ENCODE assay signal across 21 mouse cellular contexts in the genomic region with DNA sequence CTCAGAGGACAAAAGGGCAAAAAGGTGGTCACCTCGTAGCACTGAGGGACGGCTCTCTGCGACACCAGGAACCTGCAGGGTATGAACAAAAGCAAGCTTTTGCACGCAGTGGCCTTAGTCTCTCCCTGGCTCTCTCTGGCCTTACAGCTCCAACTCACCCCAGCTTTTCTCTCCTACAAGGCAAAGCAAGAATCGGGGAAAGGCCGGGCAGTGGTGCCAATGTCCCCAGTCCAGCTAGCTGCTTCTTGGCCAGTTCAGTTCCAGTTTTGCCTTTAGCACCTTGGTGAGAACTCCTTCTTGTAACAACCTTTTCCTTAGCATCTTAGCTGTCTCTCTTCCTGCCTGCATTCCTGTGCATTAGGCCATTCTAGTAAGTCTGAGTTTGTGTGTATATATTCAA. TPM values are rescaled to one million over a fixed set of nuclear protein-coding genes. Genes with fewer than 3 reads are reported as not detected.
DNase-seq lines count a peak whose midpoint lies in the region; ATAC-seq lines count a peak whose summit lies in the region.
"Had no signal": no experiment of that assay in that cellular context is flagged by ENCODE, and none has a peak within 500 bp of the region (broad histone marks: within the 10 kb centered on the region; RNA-seq: fewer than 3 reads in every experiment).

No protein-coding gene starts in this region.

- no peak overlapping the region for H3K27ac ChIP-seq in heart, embryonic 10.5 days
- no peak overlapping the region for H3K27ac ChIP-seq in heart, embryonic 11.5 days (ENCODE audit: low read depth, low read length)

- peak; percentile 79 for DNase-seq in heart, adult 11 months
- no peak for DNase-seq in heart, adult 18-20 months
- DNase-seq in heart, embryonic 10.5 days (ENCODE audit: low spot score): peak; percentile 53
- DNase-seq: adrenal gland, adult 2 months; adrenal gland, adult 8-10 months; adrenal gland, postnatal 10 days; adrenal gland, postnatal 14 days; adrenal gland, postnatal 25 days; adrenal gland, postnatal 36 days; B cell, adult 2 months; cerebellum, adult 11 months; cerebellum, adult 11-12 months; cerebellum, adult 18-20 months had no signal

- no peak overlapping the region for H3K4me3 ChIP-seq in heart, embryonic 10.5 days
- no peak overlapping the region for H3K4me3 ChIP-seq in heart, embryonic 11.5 days (ENCODE audit: low read depth, low read length)

- H3K4me1 ChIP-seq in heart, embryonic 10.5 days: peaks cover 12% of the 10 kb centered on the region
- H3K4me1 ChIP-seq in heart, embryonic 11.5 days (ENCODE audit: control insufficient read depth, insufficient read depth, low read length): peaks cover 10% of the 10 kb centered on the region

- no peak for ATAC-seq in heart, embryonic 11.5 days (replicated peaks; ENCODE audit: insufficient number of reproducible peaks, low FRiP score, low TSS enrichment)
- ATAC-seq: activated CD4-positive, CD25-positive, alpha-beta regulatory T cell, adult 4 months; CD4-positive, CD25-positive, alpha-beta regulatory T cell, adult 4 months; Patski had no signal

- no peak overlapping the region for H3K9ac ChIP-seq in heart, embryonic 11.5 days (ENCODE audit: low read depth, low read length)

- no peaks in the 10 kb centered on the region for H3K27me3 ChIP-seq in heart, embryonic 10.5 days (ENCODE audit: insufficient read depth, poor library complexity, severe bottlenecking)
- no peaks in the 10 kb centered on the region for H3K27me3 ChIP-seq in heart, embryonic 11.5 days (ENCODE audit: control insufficient read depth, insufficient read depth, low read length)
- H3K27me3 ChIP-seq: CH12.LX, Patski had no signal

- 85% methylated on average over 6 of the region's 6 CpGs for WGBS in heart, embryonic 10.5 days
- 85% methylated on average over 6 of the region's 6 CpGs for WGBS in heart, embryonic 11.5 days (ENCODE audit: insufficient replicate concordance)

- peaks cover 84% of the 10 kb centered on the region for H3K36me3 ChIP-seq in heart, embryonic 10.5 days
- peaks cover 37% of the 10 kb centered on the region for H3K36me3 ChIP-seq in heart, embryonic 11.5 days (ENCODE audit: control insufficient read depth, insufficient read depth, low read length)

- no peak overlapping the region for H3K4me2 ChIP-seq in heart, embryonic 11.5 days

- no peaks in the 10 kb centered on the region for H3K9me3 ChIP-seq in heart, embryonic 10.5 days
- no peaks in the 10 kb centered on the region for H3K9me3 ChIP-seq in heart, embryonic 11.5 days (replicated peaks; ENCODE audit: control insufficient read depth, low read length)
- H3K9me3 ChIP-seq: G1E had no signal

RNA-seq across cellular contexts. Expression of gene Rhoc, which starts 13.3 kb away (rescaled TPM):
- 10 to 100 TPM; 75.2 to 84.3 TPM for total RNA-seq in heart, adult 18-20 months (2021)
- polyA plus RNA-seq in heart, embryonic 10.5 days (2016; fragmentation: Nextera tagmentation; extraction: Ambion mirVana): 243 and 267 TPM in 2 replicates
- polyA plus RNA-seq in heart, embryonic 11.5 days (2014; fragmentation: Nextera tagmentation; extraction: Ambion mirVana): 242 and 272 TPM in 2 replicates
- total RNA-seq: MEL had no signal

RNA-seq across cellular contexts. Expression of gene Mov10, which starts 16.9 kb away (rescaled TPM):
- total RNA-seq in heart, adult 18-20 months (2021): 1 to 10 TPM; 6.2 TPM
- polyA plus RNA-seq in heart, embryonic 10.5 days (2016; fragmentation: Nextera tagmentation; extraction: Ambion mirVana): 42.2 and 54.0 TPM in 2 replicates
- 35.7 and 41.2 TPM in 2 replicates for polyA plus RNA-seq in heart, embryonic 11.5 days (2014; fragmentation: Nextera tagmentation; extraction: Ambion mirVana)

RNA-seq across cellular contexts. Expression of gene Fam19a3, which starts 19.8 kb away (rescaled TPM):
- 1 to 10 TPM; 1.4 to 1.5 TPM for total RNA-seq in heart, adult 18-20 months (2021)
- 0.70 and 1.4 TPM in 2 replicates for polyA plus RNA-seq in heart, embryonic 10.5 days (2016; fragmentation: Nextera tagmentation; extraction: Ambion mirVana)
- polyA plus RNA-seq in heart, embryonic 11.5 days (2014; fragmentation: Nextera tagmentation; extraction: Ambion mirVana): 1.2 and 2.2 TPM in 2 replicates
- total RNA-seq: MEL had no signal
- polyA plus RNA-seq: C2C12, G1E had no signal

RNA-seq across cellular contexts. Expression of gene Ppm1j, which starts 20.6 kb away (rescaled TPM):
- 10 to 100 TPM; 20.5 to 21.1 TPM for total RNA-seq in heart, adult 18-20 months (2021)
- 19.9 and 44.8 TPM in 2 replicates for polyA plus RNA-seq in heart, embryonic 10.5 days (2016; fragmentation: Nextera tagmentation; extraction: Ambion mirVana)
- 23.5 and 36.9 TPM in 2 replicates for polyA plus RNA-seq in heart, embryonic 11.5 days (2014; fragmentation: Nextera tagmentation; extraction: Ambion mirVana)
- total RNA-seq: G1E had no signal

Comparison
In these comparisons a context has a peak if more than half of its experiments do, and no peak if none do; other contexts are left out.
1. DNase-seq: peak in heart, adult 11 months (single experiment) and heart, embryonic 10.5 days (single experiment); none in heart, adult 18-20 months (0 of 2).